Mouse (Mus musculus): Measurements from ENCODE around the gene Olfr1006. TPM values are rescaled to one million over a fixed set of nuclear protein-coding genes. Genes with fewer than 3 reads are reported as not detected.
A peak's percentile ranks its signal among the peaks of the same experiment; 100 is the strongest.
"Not testable (repeated sequence)": the region's sequence is repeated elsewhere in the genome, so short reads cannot be mapped to it uniquely, and the experiment has no call there.

Gene Olfr1006
- not detected for total RNA-seq (2021)

DNA sequence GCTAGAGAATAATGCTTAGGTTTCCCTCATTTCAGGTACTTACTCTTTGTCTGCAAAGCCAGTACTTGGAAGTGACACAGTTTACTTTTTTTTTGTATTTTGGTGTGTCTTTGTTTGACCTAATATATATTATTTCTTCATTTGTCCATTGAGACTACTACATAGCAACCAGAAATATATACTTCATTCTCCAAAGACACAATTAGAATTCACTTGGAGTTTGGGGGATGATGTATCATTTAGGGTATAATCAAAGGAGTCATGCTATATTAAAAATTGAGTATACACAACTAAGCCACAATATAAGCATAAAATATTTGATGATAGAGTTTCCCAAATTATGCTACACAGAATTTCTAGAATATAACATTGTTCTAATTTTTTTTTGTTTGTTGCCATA is at the start of gene Olfr1006:
Gene Olfr1006 (minus strand): TSS at position 101 of the 400 bp plus-strand sequence.
- intact Hi-C loops (cut with DNase I) = no loop called here
- DNase-seq = no peak

DNA sequence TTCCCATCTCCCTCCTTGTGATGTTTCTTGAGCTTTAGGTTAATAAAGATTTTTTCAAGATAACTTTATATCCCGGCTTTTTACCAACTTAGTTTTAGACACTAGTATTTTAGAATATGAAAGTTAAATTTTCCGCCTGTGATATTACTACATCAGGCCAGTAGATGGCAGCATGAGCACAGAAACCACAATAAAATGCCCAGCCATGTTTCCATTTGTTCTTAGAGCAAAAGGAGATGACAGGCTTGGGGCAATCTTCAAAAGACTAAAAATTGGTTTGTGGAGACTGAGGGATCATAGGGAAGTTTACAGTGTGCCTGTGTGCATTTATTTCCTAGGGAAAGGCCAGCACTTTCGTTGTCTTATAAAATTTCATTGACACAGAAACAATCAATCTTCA is 47.2 kb upstream of the Olfr1006 start:
- DNase-seq = peak; percentile 6
- intact Hi-C loops (cut with DNase I) = loop anchor here (2.0 kb wide), 1 partner anchor 739 kb away; no protein-coding TSS in a partner anchor

DNA sequence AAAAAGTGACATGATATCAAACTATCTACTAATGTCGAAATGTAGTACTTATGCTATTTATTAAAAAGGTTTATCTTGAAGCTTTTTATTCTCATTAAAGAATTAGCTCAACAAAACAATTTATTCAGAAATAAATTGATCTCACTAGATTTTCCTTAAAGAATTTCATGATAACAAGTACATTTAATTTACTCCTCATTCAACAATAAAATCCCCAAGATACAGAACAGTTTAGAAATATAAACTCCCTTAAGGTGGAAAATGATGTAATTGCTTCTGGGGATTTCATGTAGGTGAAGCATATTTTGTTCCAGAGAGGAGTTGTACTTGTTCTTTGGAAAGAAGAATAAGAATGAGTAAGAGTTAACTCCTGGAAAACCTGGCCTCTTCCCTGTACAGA is 36.6 kb upstream of the Olfr1006 start, which contains the start of gene Olfr1009:
Gene Olfr1009 (plus strand): TSS at position 301 of the 400 bp plus-strand sequence.
- no peak for DNase-seq
- intact Hi-C loops (cut with DNase I) = no loop called here

DNA sequence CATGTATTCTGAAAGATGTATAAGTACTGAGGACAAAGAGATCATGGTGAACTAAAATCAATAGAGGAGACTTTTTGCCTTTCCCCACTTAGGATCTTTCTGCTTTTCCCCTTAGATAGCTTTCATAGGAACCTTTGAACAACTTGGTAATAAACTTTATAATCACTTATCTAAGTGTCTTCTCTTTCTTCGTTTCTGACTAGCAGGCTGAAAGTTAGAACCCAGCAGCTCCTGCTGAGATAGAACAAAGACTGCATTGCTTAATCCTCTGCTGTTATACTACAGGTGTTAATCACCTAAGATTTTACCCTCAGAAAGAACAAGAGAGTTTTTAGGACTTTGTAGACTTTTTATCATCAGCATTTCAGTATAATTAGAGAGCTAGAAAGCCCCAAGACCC is 32.6 kb upstream of the Olfr1006 start:
- intact Hi-C loops (cut with DNase I) = no loop called here
- no peak for DNase-seq

DNA sequence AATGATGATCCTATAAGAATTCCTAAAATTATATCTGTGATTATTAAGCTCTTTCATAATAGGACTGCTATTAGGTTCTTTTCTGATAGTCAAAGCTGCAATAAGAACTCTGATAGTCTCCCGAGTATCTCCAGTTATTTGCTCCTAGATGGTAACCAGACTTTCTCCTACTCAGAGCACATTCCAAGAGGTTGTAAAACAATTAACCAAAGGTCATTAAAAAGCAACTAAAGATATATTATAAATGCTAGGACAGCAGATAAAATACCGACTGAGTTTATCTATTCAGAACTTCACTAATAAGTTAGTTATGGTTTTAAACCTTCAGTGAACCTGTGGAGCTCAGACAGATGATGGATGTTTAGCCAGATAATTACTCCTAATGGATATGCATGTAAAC is 32.1 kb upstream of the Olfr1006 start:
- DNase-seq; intact Hi-C loops (cut with DNase I): not testable (repeated sequence)

DNA sequence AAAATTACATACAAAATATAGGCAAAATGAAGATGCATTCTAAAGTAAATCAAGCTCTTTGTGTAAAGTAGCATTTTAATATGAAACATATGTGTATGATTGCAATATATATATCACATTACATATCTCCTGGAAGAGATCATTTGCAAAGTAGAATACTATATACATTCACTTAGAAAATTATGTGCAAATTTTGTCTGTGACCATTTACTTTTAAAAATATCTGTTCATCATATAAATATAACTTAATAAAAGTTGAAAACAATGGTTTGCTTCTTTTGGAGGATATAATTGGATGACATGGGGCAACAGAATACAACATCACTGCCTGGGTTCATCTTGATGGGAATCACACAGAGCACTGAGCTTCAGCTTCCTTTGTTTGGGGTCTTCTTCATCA is 10.6 kb upstream of the Olfr1006 start, which contains the start of gene Olfr1008:
Gene Olfr1008 (plus strand): TSS at position 301 of the 400 bp plus-strand sequence.
- intact Hi-C loops (cut with DNase I) = no loop called here
- DNase-seq = no peak

DNA sequence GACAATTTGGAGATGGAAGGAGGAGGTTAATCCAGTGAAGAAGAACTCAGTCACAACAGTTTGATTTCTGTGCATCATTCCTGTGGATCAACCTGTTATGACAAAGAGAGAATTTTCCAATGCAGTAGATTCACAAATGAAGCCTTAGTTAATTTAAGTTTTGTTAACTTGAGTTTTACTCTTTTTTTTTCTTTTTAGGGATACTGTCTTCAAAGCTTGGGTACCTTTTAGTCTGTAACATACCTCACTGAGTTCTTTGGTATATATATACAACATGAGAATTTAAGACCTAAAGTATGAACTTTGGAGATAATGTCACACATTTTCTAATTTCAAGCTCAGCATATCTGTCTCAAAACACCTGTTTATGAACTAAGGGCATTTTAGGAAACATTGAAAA is 14.2 kb downstream of the Olfr1006 start, which contains the start of gene Olfr154:
Gene Olfr154 (minus strand): TSS at position 101 of the 400 bp plus-strand sequence.
- DNase-seq; intact Hi-C loops (cut with DNase I): not testable (repeated sequence)

DNA sequence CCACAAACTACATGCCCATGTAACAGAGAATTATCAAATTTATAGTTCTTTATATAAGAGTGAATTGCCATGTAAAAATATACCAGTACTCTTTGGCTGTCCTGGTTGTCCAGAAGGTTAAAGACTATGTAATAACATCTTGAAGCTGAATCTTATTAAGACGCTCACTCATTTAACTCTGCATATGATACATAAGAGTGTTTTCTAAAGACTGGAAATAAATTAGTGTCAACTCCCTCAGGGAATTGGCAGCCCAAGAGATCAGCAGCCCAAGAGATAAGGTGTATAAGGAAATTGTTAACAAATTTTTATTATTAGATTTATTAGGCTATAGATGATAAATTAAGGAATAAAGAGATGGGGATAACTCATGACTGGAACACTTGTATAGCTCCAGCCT is 28.0 kb downstream of the Olfr1006 start, which contains the start of gene Olfr1002:
Gene Olfr1002 (minus strand): TSS at position 101 of the 400 bp plus-strand sequence.
- intact Hi-C loops (cut with DNase I) = no loop called here

More for the DNA sequence above, 28.0 kb downstream of the Olfr1006 start, which contains the start of gene Olfr1002:
- DNase-seq = no peak

Other genes starting within 250 kb of the Olfr1006 start
- gene Olfr994, start 242.3 kb downstream of the Olfr1006 start, total RNA-seq (2021) = not detected
- gene Olfr995, start 235.1 kb downstream of the Olfr1006 start, total RNA-seq (2021) = not detected
- gene 4833423E24Rik, start 159.7 kb downstream of the Olfr1006 start, total RNA-seq (2021) = under 1 TPM; 0.24 to 0.38 TPM
- gene Olfr996, start 99.6 kb downstream of the Olfr1006 start, total RNA-seq (2021) = not detected
- gene Olfr998, start 89.8 kb downstream of the Olfr1006 start, total RNA-seq (2021) = not detected
- gene Olfr1000, start 66.9 kb downstream of the Olfr1006 start, total RNA-seq (2021) = not detected
- not detected for gene Olfr1002, start 28.1 kb downstream of the Olfr1006 start, total RNA-seq (2021)
- not detected for gene Olfr154, start 14.3 kb downstream of the Olfr1006 start, total RNA-seq (2021)
- gene Olfr1008, start 10.7 kb upstream of the Olfr1006 start, total RNA-seq (2021) = not detected
- not detected for gene Olfr1009, start 36.7 kb upstream of the Olfr1006 start, total RNA-seq (2021)
- not detected for gene Olfr1012, start 84.0 kb upstream of the Olfr1006 start, total RNA-seq (2021)
- gene Olfr1013, start 88.3 kb upstream of the Olfr1006 start, total RNA-seq (2021) = not detected
- not detected for gene Olfr1014, start 93.9 kb upstream of the Olfr1006 start, total RNA-seq (2021)
- not detected for gene Olfr1015, start 103.2 kb upstream of the Olfr1006 start, total RNA-seq (2021)
- gene Olfr1016, start 123.8 kb upstream of the Olfr1006 start, total RNA-seq (2021) = not detected
- not detected for gene Olfr1018, start 139.7 kb upstream of the Olfr1006 start, total RNA-seq (2021)
- not detected for gene Olfr1019, start 166.7 kb upstream of the Olfr1006 start, total RNA-seq (2021)
- gene Olfr1020, start 168.3 kb upstream of the Olfr1006 start, total RNA-seq (2021) = not detected
- not detected for gene Olfr1022, start 189.8 kb upstream of the Olfr1006 start, total RNA-seq (2021)
- gene Olfr1023, start 206.9 kb upstream of the Olfr1006 start, total RNA-seq (2021) = not detected
- not detected for gene Olfr1024, start 226.3 kb upstream of the Olfr1006 start, total RNA-seq (2021)
- gene Olfr1025-ps1, start 236.4 kb upstream of the Olfr1006 start, total RNA-seq (2021) = not detected
- gene Olfr1026, start 242.8 kb upstream of the Olfr1006 start, total RNA-seq (2021) = not detected